Mouse (Mus musculus): Measurements from ENCODE around the gene Gm20403. TPM values are rescaled to one million over a fixed set of nuclear protein-coding genes. Genes with fewer than 3 reads are reported as not detected.

Gm20403 gene
- total and polyA plus RNA-seq, 3 experiments, result not detected

DNA sequence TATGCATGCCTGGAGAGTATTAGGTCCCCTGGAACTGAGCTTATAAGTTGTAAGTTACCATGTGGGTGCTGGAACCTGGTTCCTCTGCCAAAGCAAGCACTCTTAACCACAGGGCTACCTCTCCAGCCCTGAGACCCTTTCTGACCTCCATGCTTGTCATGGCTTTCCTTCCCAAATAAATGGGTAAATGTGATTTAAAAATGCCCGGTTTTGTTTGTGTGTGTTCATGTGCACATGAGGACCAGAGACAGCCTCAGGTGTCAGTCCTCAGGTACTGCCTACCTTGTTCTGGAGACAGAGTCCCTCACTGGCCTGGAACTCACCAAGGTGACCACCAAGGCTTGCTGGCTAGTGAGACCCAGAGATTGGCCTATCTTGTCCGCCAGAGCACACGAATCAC lies 18.1 kb upstream of the Gm20403 start:
- Histone ChIP-seq H3K36me3 (ENCODE audit: control insufficient read depth in 1 of 2, insufficient read depth in 2 of 2, low read length in 2 of 2) (peaks cover 0 to 6% of the 10 kb centered on the region in 2 experiments; a peak in 2 of 4 replicates), H3K27me3 (ENCODE audit: control insufficient read depth in 1 of 2, insufficient read depth in 2 of 2, low read length in 2 of 2) (no peaks in the 10 kb centered on the region), H3K4me1 (ENCODE audit: control insufficient read depth in 1 of 2, insufficient read depth in 2 of 2, low read length in 2 of 2) (peaks cover 4 to 11% of the 10 kb centered on the region in 2 experiments), H3K9me3 (replicated peaks; ENCODE audit: insufficient read depth, low read length) (no peaks in the 10 kb centered on the region), H3K9ac (ENCODE audit: control insufficient read depth, low read depth, low read length, poor library complexity, severe bottlenecking) (no peak overlapping the region), H3K79me2 (ENCODE audit: control insufficient read depth, insufficient read depth, low read length, poor library complexity) (no peaks in the 10 kb centered on the region), H3K27ac (ENCODE audit: control insufficient read depth, low read depth, low read length) (no peak overlapping the region), H3K4me3 (ENCODE audit: control insufficient read depth in 1 of 2, insufficient read depth in 1 of 2, low read depth in 2 of 2, low read length in 2 of 2) (no peak overlapping the region)
- TF ChIP-seq MAZ (IDR thresholded peaks at IDR 0.05; ENCODE audit: low read depth, low read length) (no peak), ETS1 (IDR thresholded peaks at IDR 0.05; ENCODE audit: low read depth, low read length) (no peak), KAT2A (conservative IDR thresholded peaks at IDR 0.05; ENCODE audit: low read depth, low read length) (no peak), TCF12 (IDR thresholded peaks at IDR 0.05; ENCODE audit: low read depth, low read length) (no peak), GABPA (IDR thresholded peaks at IDR 0.05; ENCODE audit: low read depth, low read length) (no peak), ZNF384 (IDR thresholded peaks at IDR 0.05; ENCODE audit: low read depth, low read length) (no peak), MYB (IDR thresholded peaks at IDR 0.05; ENCODE audit: low read depth, low read length) (no peak), E2F4 (IDR thresholded peaks at IDR 0.05; ENCODE audit: borderline replicate concordance, low read depth, low read length) (no peak), TAL1 (IDR thresholded peaks at IDR 0.05; ENCODE audit: low read length) (no peak)
- no peak for DNase-seq (ENCODE audit: low read depth, low spot score)

DNA sequence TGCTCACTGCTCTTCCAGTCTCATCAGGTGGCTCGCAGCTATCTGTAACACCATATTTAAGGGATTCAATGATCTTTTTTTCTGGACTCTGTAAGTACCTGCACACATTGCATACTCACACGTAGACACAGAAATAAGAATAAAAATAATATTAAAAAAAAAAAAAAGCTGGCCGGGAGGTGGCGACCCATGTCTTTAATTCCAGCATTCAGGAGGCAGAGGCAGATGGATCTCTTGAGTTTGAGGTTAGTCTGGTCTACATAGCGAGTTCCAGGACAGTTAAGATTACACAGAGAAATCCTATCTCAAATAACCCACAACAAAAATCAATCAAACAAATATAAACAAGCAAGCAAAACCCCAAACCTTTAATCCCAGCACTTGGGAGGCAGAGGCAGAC lies 17.5 kb upstream of the Gm20403 start:
- peaks cover 0 to 6% of the 10 kb centered on the region in 2 experiments; a peak in 2 of 4 replicates for H3K36me3 ChIP-seq (ENCODE audit: control insufficient read depth in 1 of 2, insufficient read depth in 2 of 2, low read length in 2 of 2)
- no peak overlapping the region for H3K27ac ChIP-seq (ENCODE audit: control insufficient read depth, low read depth, low read length)
- peaks cover 2 to 11% of the 10 kb centered on the region in 2 experiments for H3K4me1 ChIP-seq (ENCODE audit: control insufficient read depth in 1 of 2, insufficient read depth in 2 of 2, low read length in 2 of 2)
- no peak overlapping the region for H3K4me3 ChIP-seq (ENCODE audit: control insufficient read depth in 1 of 2, insufficient read depth in 1 of 2, low read depth in 2 of 2, low read length in 2 of 2)
- no peaks in the 10 kb centered on the region for H3K79me2 ChIP-seq (ENCODE audit: control insufficient read depth, insufficient read depth, low read length, poor library complexity)
- no peaks in the 10 kb centered on the region for H3K9me3 ChIP-seq (replicated peaks; ENCODE audit: insufficient read depth, low read length)
- TF ChIP-seq CTCF (IDR thresholded peaks at IDR 0.05 in 2 of 3, conservative IDR thresholded peaks at IDR 0.05 in 1 of 3; ENCODE audit: control insufficient read depth in 1 of 3, insufficient read depth in 1 of 3, low read depth in 2 of 3, low read length in 3 of 3, poor library complexity in 1 of 3, severe bottlenecking in 1 of 3) (peak in 2 of 3 experiments; percentile 30 to 47; a peak in 3 of 6 replicates), GATA1 (IDR thresholded peaks at IDR 0.05; ENCODE audit: low read depth, low read length) (no peak), ZNF384 (IDR thresholded peaks at IDR 0.05; ENCODE audit: low read depth, low read length) (peak; percentile 62), EP300 (IDR thresholded peaks at IDR 0.05; ENCODE audit: low read depth in 1 of 2, low read length in 2 of 2) (no peak), RAD21 (IDR thresholded peaks at IDR 0.05; ENCODE audit: low read depth, low read length) (peak; percentile 69), CHD1 (IDR thresholded peaks at IDR 0.05; ENCODE audit: low read depth, low read length) (no peak), SMC3 (IDR thresholded peaks at IDR 0.05; ENCODE audit: low read depth, low read length) (peak; percentile 61), SIN3A (IDR thresholded peaks at IDR 0.05; ENCODE audit: low read length) (no peak), ZC3H11A (IDR thresholded peaks at IDR 0.05; ENCODE audit: low read depth, low read length) (peak; percentile 71), MYC (IDR thresholded peaks at IDR 0.05; ENCODE audit: low read depth, low read length) (no peak)
- DNase-seq (ENCODE audit: low read depth, low spot score), result peak; percentile 33
- H3K9ac ChIP-seq (ENCODE audit: control insufficient read depth, low read depth, low read length, poor library complexity, severe bottlenecking), result no peak overlapping the region
- H3K27me3 ChIP-seq (ENCODE audit: control insufficient read depth in 1 of 2, insufficient read depth in 2 of 2, low read length in 2 of 2), result no peaks in the 10 kb centered on the region
